Mouse (Mus musculus) heart, adult 2 months (tissue): ENCODE measurements around the gene Nap1l1. TPM values are rescaled to one million over a fixed set of nuclear protein-coding genes. Genes with fewer than 3 reads are reported as not detected.
"Not testable (repeated sequence)": the region's sequence is repeated elsewhere in the genome, so short reads cannot be mapped to it uniquely, and the experiment has no call there.

Experiments
- DNase-seq, 2 experiments: peaks; one replicate each; pipeline ENCODE4 v3.0.0; 2021
- H3K27ac ChIP-seq: fragments of 200-600 bp; 2 replicates; pipeline ENCODE4 v1.8.1; 2022
- H3K27me3 ChIP-seq: fragments of 200-500 bp; 2 replicates; pipeline ENCODE4 v1.6.1; 2012; ENCODE audit warnings: mild to moderate bottlenecking, low read length, inconsistent platforms, mixed read lengths; ENCODE audit not compliant: control insufficient read depth, insufficient read depth
- H3K36me3 ChIP-seq: fragments of 200-500 bp; 2 replicates; pipeline ENCODE4 v1.6.1; 2012; ENCODE audit warnings: low read length, inconsistent platforms; ENCODE audit not compliant: control insufficient read depth, insufficient read depth
- H3K4me1 ChIP-seq: fragments of 200-500 bp; 2 replicates; pipeline ENCODE4 v1.6.1; 2011; ENCODE audit warnings: low read length; ENCODE audit not compliant: control insufficient read depth, insufficient read depth
- H3K4me3 ChIP-seq: fragments of 200-600 bp; 2 replicates; pipeline ENCODE4 v1.8.1; 2022
- H3K79me2 ChIP-seq: fragments of 200-500 bp; replicated peaks from 2 replicates; pipeline ENCODE4 v1.6.1; 2012; ENCODE audit warnings: mild to moderate bottlenecking, inconsistent platforms, low read length, moderate library complexity, mixed read lengths; ENCODE audit not compliant: control insufficient read depth, insufficient read depth
- H3K9ac ChIP-seq: fragments of 200-500 bp; 2 replicates; pipeline ENCODE4 v1.6.1; 2012; ENCODE audit warnings: low read depth, mild to moderate bottlenecking, control low read depth, inconsistent platforms, low read length, mixed read lengths
- CTCF ChIP-seq: fragments of 200-600 bp; IDR thresholded peaks from 2 replicates; pipeline ENCODE4 v1.8.1; 2022; ENCODE audit warnings: antibody characterized with exemption, mild to moderate bottlenecking, moderate library complexity
- EP300 ChIP-seq: fragments of 200-500 bp; IDR thresholded peaks from 2 replicates; pipeline ENCODE4 v1.6.1; 2011; ENCODE audit warnings: low read depth, low read length, control low read depth; ENCODE audit not compliant: insufficient read depth
- POLR2A ChIP-seq: fragments of 200-500 bp; IDR thresholded peaks from 2 replicates; pipeline ENCODE4 v1.6.1; 2011; ENCODE audit warnings: mild to moderate bottlenecking, low read depth, low read length, control low read depth; ENCODE audit not compliant: insufficient read depth
- WGBS: fragments of 180-500 bp; shearing (Covaris S2); methylation state at CpG from one replicate; pipeline ENCODE4 v1.1.7; 2018; 5-methylcytosine and 5-hydroxymethylcytosine counted together
- intact Hi-C: fragments of 180-260 bp; cut with DNase I; formaldehyde crosslinking; loops from one replicate; pipeline ENCODE4 v1.15.1; 2025
- polyA plus RNA-seq: library from polyadenylated mRNA; depleted of rRNA; stranded (reverse); fragments of >200 nt; gene quantifications from 2 replicates; pipeline ENCODE4 v1.2.3, GENCODE M21; 2012
- total RNA-seq, 2 experiments: library from RNA; stranded (reverse); gene quantifications; 2 replicates each; pipeline ENCODE4 v1.2.3; 2021

Nap1l1 gene
- total and polyA plus RNA-seq, 3 experiments, result 10.5 to 66.7 (median 66.6) TPM

DNA sequence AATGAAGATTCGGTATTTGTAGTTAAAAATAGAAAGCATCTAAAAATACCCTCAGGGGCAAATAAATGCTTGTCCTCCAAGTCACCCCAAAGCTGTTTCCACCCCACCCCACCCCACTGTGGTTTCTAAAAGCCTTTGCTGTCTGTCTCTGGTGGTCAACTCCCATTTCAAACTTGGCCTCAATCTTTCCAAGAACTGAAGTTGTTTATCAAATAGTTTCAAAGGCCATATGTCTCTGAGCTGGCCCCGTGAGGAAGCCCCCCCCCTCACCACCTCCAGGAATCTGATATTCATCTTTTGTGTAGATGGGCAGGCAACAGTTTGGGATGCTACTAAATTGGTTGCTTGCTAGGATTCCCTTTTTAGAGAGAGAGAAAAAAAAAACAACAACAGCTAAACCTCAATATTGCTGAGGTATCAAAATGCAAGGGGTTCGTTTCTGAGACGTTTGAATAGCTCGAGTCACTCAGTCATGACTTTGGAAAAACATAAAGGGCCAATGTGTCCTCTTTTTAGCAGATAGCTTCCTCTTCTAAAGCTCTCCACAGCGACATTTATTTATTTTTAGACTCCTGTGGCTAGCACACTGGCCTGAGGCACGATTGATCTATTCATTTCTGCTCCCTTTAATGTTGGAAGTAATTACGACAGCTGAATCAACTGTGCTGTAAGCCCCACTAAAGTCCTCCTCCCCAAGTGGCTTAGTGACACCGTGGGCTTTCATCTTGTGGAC is 26.9 kb upstream of the Nap1l1 start:
- no peak for TF ChIP-seq POLR2A
- TF ChIP-seq CTCF, result no peak
- no peak for TF ChIP-seq EP300
- H3K4me3 ChIP-seq, result no peak overlapping the region
- H3K9ac ChIP-seq, result no peak overlapping the region
- DNase-seq, result no peak
- intact Hi-C loops, result no loop called here
- H3K79me2 ChIP-seq, result no peaks in the 10 kb centered on the region
- no peaks in the 10 kb centered on the region; the same call in none of the 2 replicates for H3K4me1 ChIP-seq
- 33% methylated on average over 9 of the region's 9 CpGs for WGBS
- no peak overlapping the region for H3K27ac ChIP-seq
- no peaks in the 10 kb centered on the region for H3K36me3 ChIP-seq
- no peaks in the 10 kb centered on the region for H3K27me3 ChIP-seq

DNA sequence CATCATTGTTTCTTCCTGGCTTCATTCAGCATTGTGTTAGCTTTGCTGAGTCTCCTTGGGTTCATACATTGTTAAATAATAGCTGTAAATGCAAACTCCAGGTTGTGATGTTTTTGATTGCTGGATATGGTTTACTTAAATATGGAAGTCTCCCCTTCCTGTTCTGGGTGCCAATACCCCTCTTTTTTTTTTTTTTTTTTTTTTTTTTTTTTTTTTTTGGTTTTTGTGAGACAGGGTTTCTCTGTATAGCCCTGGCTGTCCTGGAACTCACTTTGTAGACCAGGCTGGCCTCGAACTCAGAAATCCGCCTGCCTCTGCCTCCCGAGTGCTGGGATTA is 26.4 kb upstream of the Nap1l1 start:
- H3K79me2 ChIP-seq, intact Hi-C loops, H3K27me3 ChIP-seq, H3K27ac ChIP-seq, H3K4me1 ChIP-seq, H3K9ac ChIP-seq, H3K4me3 ChIP-seq, DNase-seq, H3K36me3 ChIP-seq: not testable (repeated sequence)
- 95% methylated on average over 3 of the region's 3 CpGs for WGBS

DNA sequence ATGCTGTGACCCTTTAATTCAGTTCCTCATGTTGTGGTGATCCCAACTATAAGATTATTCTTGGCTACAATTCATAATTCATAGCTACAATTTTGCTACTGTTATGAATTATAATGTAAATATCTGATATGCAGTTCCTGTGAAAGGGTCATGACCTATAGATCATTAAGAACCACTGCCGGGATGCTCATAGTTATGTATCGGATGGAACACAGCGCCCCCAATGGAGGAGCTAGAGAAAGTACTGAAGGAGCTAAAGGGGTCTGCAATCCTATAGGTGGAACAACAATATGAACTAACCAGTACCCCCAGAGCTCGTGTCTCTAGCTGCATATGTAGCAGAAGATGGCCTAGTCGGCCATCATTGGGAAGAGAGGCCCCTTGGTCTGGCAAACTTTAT is 23.4 kb upstream of the Nap1l1 start:
- H3K9ac ChIP-seq, H3K4me3 ChIP-seq, intact Hi-C loops, H3K27ac ChIP-seq, H3K79me2 ChIP-seq, DNase-seq, H3K27me3 ChIP-seq, H3K4me1 ChIP-seq, H3K36me3 ChIP-seq: not testable (repeated sequence)
- WGBS, result 73% methylated on average over 5 of the region's 5 CpGs

DNA sequence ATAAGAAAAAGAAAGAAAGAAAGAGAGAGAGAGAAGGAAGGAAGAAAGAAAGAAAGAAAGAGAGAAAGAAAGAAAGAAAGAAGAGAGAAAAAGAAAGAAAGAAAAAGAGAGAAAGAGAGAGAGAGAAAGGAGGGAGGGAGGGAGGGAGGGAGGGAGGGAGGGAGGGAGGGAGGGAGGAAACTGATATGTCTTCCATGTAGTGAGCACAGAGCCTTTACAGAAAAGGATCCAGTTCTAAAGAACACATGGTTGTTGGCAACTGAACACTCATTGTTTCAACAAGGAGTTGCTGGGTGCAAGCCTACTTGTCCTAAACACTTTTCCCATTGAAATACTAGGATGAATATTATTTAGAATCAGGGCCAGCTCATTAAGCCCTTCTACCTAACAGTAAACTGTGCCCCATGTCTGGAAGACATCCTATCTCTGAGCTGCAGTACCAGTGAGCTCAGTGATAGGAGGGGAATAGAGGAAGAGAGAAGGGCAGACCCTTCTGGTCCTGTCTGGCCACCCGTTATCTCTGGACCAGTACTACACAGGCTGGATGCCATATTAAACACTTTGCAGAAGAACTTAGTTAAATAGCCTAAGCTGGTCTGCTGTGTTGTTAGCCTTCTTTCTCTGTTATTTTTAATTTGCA is 21.2 kb upstream of the Nap1l1 start:
- Histone ChIP-seq H3K79me2 (no peaks in the 10 kb centered on the region), H3K27me3 (no peaks in the 10 kb centered on the region), H3K36me3 (no peaks in the 10 kb centered on the region), H3K4me1 (no peaks in the 10 kb centered on the region), H3K27ac (no peak overlapping the region), H3K4me3 (no peak overlapping the region), H3K9ac (no peak overlapping the region)
- WGBS, result 41% methylated on average over 1 of the region's 1 CpGs
- no peak for TF ChIP-seq POLR2A
- TF ChIP-seq CTCF, result no peak
- TF ChIP-seq EP300, result no peak
- no peak for DNase-seq
- intact Hi-C loops, result no loop called here

DNA sequence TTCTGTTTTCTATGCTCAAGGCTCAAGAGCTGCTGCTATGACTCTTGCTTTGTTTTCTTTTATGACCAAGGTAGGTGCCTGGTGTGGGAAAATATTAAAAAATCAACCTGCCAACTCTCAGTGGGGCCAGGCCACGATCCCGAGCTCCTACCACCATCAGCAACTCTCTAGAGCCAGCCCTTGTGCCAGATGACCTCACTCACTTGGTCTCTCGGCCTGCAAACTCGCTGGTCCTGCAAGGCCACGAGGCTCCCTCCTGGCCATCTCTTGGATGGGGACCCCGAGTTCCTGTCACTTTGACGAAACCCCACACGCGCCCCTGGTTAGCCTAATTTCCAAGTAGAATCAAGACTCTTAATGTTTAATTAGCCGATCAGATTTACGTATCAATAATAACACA is 20.6 kb upstream of the Nap1l1 start:
- H3K27ac ChIP-seq, result no peak overlapping the region
- no peaks in the 10 kb centered on the region for H3K27me3 ChIP-seq
- TF ChIP-seq CTCF, result no peak
- TF ChIP-seq POLR2A, result no peak
- TF ChIP-seq EP300, result no peak
- H3K4me3 ChIP-seq, result no peak overlapping the region
- no peak overlapping the region for H3K9ac ChIP-seq
- H3K36me3 ChIP-seq, result no peaks in the 10 kb centered on the region
- no peaks in the 10 kb centered on the region for H3K4me1 ChIP-seq
- 88% methylated on average over 11 of the region's 11 CpGs for WGBS
- no peaks in the 10 kb centered on the region for H3K79me2 ChIP-seq
- DNase-seq, result no peak
- intact Hi-C loops, result no loop called here

DNA sequence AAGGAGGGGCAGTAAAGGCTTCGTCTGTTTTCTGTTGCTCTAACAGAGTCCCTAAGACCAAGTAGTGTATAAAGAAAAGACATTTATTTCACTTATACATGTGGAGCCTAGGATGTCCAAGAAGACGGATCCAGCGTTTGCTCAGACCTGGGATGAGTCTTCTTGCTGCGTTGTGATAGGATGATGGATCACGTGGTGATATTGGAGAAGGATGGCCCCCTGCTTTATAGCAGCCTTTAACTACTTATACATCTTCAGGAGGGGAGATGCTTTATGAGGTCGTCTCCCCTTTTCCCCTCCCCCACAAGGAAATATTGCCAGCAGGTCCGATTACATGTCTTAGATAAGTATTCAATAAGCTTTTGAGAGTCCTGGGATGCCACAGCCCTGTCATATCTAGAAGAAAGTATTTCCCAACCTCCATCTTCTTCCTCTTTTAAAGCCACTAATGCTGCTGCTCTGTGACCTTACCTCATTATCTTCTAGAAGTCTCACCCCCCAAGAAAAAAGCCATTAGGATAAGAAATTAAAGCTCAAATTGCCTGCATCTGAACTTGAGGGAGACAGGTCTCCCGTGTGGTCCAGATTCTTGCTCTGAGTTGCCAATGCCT is 18.2 kb upstream of the Nap1l1 start:
- intact Hi-C loops, result no loop called here
- H3K4me3 ChIP-seq, result no peak overlapping the region
- H3K27ac ChIP-seq, result no peak overlapping the region
- DNase-seq, result no peak
- H3K9ac ChIP-seq, result no peak overlapping the region
- 67% methylated on average over 8 of the region's 8 CpGs for WGBS
- H3K36me3 ChIP-seq, result no peaks in the 10 kb centered on the region
- no peak for TF ChIP-seq POLR2A
- no peak for TF ChIP-seq EP300
- TF ChIP-seq CTCF, result no peak
- no peaks in the 10 kb centered on the region for H3K4me1 ChIP-seq
- no peaks in the 10 kb centered on the region for H3K79me2 ChIP-seq
- no peaks in the 10 kb centered on the region for H3K27me3 ChIP-seq
